Mouse (Mus musculus) layer of hippocampus, postnatal 25 days (tissue): Measurements from ENCODE around the gene Mecp2. TPM values are rescaled to one million over a fixed set of nuclear protein-coding genes. Genes with fewer than 3 reads are reported as not detected.
"Not testable (repeated sequence)": the region's sequence is repeated elsewhere in the genome, so short reads cannot be mapped to it uniquely, and the experiment has no call there.

ENCODE experiments used
- DNase-seq, 2 experiments: peaks; one replicate each; pipeline ENCODE4 v3.0.0; 2022; ENCODE audit warnings: mixed read lengths in 2 of 2, low spot score in 1 of 2; ENCODE audit errors: extremely low spot score in 1 of 2
- total RNA-seq, 2 experiments: library from RNA; stranded (reverse); gene quantifications; 2 replicates each; pipeline ENCODE4 v1.2.3; 2021

Gene Mecp2
- total RNA-seq = 10 to 100 TPM; 75.6 to 88.8 TPM

GRCm38 (mm10) chrX:74135263-74135662, at the start of gene Mecp2:
Gene Mecp2, minus strand, starts transcription at chrX:74135363.
- not testable (repeated sequence) for DNase-seq

- DNase-seq = no peak
These were observed 41.8 kb upstream of the Mecp2 start, which contains the start of gene Tktl1 for GRCm38 (mm10) chrX:74176959-74177358. Gene Tktl1, plus strand, starts transcription at chrX:74177259.

GRCm38 (mm10) chrX:74167738-74168137, 32.6 kb upstream of the Mecp2 start, which contains the start of gene Tex28:
Gene Tex28, minus strand, starts transcription at chrX:74167838.
- no peak for DNase-seq

- DNase-seq = no peak
These were observed 8.0 kb downstream of the Mecp2 start, which contains the start of gene Opn1mw for GRCm38 (mm10) chrX:74127164-74127563. Gene Opn1mw, plus strand, starts transcription at chrX:74127464.

GRCm38 (mm10) chrX:74124975-74125374, 10.2 kb downstream of the Mecp2 start:
- no peak for DNase-seq

- peak; percentile 11 to 50 for DNase-seq
These were observed 19.7 kb downstream of the Mecp2 start for GRCm38 (mm10) chrX:74115511-74115910.

DNA sequence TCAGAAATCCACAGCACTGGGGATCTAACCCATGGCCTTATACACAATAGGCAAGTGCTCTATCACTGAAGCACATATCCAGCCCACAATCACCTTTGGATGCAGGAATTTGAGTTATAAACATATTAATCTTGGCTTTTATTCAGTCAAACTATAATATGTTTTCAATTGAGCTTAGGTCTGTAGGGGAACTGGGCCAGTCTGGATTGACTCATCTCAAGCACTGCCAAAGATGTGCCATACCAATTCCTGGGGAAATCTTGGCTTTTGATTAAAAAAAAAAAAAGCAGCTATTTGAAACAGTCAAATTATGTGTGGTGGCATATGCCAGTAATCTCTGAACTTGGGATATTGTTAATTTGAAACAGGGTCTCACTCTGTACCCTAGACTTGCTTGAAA, 21.1 kb downstream of the Mecp2 start:
- DNase-seq = no peak

GRCm38 (mm10) chrX:74108747-74109146, 26.4 kb downstream of the Mecp2 start:
- DNase-seq = no peak

DNA sequence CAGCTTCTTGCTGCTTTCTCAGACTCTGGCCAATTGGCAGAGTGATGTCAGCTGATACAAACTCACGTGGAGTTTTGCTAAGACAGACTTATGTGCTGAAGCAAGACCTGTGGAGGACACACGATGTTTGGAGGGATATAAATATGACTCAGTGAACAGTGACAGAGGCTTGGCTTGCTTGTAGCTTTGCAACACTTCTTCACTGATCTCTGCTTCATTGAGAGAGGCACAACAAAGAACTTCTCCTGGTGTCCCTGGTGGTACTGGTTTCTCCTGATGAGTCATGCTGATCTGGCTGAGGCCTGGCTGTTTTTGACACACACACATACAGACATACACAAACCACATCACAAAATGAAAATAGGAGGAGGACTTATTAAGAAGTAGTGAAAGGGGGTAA, 29.2 kb downstream of the Mecp2 start:
- DNase-seq = no peak

DNA sequence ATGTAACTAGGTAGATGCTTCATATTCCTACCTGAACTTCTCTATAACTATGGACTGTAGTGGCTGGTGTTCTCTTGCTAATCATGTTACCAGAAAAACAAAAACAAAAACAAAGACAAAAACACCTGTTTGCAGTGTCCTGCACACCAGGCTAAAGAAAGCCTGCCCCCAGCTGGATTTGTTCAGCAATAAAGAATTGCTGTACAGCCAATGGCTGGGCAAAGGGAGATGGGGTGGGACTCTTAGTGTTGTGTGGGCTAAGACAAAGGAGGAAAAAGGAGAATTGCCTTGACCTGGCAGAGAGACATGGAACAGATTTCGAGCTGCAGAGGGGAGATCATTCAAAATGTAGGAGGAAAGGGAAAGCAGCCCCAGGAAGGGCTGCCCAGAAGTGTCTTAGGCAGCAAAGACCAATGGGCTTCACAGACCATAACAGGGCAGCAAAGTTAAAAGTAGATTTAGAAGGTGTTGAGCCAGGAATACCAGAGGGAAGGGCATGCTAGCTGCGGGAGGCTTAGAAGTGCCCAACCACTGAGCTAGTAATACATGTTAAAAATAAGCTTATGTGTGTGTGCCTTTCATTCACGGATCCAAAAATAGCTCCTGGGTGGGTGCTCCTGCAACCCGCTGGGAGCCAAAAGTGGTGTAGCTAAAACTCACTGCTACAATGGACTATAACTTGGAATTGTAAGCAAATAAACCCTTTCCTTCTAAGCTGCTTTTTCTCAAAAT, 31.5 kb downstream of the Mecp2 start:
- DNase-seq = no peak

GRCm38 (mm10) chrX:74095130-74095529, 40.0 kb downstream of the Mecp2 start:
- no peak for DNase-seq

- DNase-seq = peak; percentile 82 to 83
These were observed 49.5 kb downstream of the Mecp2 start for GRCm38 (mm10) chrX:74085601-74086038.

GRCm38 (mm10) chrX:74084946-74085498, 50.1 kb downstream of the Mecp2 start:
- DNase-seq = peak; percentile 60 to 64

DNA sequence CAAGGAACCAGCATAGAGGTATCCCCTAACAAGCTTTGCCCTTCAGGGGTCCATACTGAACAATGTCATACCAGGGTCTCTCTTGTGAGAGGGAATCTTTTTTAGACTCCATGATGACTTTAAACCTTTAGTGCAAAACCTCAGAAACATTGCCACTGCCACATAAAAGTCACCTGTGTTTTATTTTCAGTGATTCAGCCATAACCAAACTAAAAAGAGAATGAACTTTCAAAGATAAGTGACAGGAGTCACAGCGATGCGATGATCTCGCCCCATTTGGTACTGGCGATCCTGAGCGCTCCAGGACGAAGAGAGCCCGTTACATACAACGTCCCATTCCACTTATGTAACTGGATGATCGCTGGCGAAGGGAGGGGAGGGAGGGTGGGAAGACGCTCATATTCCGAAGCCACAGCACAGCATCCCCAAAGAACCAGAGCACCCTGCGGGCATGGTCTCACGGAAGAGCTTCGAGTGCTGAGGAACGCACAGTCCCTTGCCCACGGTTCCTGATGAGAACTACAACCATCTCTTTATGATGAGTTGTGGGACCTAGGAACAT, 50.8 kb downstream of the Mecp2 start:
- DNase-seq = peak in 1 of 2 experiments; percentile 2

DNA sequence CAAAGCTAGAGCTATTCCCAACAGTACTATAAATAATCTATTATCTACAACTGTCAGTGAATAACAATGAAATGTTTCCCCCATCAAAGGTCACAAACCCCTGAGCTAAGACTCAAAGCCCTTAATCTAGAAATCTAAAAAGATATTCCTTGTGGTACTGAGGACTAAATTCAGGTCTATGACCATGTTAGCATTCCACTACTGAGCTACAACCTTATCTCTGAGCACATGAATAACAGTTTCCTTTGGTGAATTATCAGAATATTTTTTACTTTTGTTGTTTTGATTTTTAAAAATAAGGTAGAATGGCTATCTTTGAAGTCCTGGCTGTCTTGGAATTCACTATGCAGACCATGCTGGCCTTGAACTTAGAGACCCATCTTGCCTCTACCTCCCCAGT, 64.4 kb downstream of the Mecp2 start:
- no peak for DNase-seq

DNA sequence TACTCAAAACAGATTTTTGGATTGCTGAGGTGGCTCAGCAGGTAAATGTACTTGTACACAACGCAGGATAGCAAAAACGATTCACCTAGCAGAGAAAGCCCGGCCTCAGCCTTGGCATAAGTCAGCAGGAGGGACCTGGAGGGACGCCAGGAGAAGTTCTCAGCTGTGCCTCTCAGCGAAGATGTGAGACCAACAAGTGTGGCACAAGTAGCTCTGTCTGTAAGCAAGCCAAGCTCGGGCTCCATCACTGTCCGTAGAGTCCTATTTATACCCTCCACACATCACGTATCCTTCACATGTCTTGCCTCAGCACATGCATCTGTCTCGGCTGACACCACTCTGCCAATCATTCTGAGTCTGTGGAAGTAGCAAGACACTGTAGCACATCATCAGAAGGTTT, 67.3 kb downstream of the Mecp2 start:
- peak in 1 of 2 experiments; percentile 13 for DNase-seq

DNA sequence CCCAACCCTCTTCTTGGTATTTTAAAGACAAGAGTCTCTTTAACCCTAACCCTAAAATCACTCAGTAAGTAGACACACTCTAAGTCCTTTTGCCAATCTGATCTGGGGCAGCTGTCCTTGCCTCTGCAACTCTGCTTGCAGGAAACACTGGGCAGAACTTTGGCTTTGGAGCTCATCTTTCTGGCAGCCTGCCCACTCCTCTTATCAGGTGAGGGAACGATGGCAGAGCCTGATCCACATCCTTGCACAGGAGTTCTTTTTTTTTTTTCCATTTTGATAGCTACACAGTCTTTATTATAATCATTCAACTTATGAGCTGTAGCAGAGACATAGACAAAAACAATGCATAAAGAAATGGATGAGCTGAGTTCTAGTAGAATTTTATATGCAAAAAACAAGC, 90.1 kb downstream of the Mecp2 start:
- no peak for DNase-seq

DNA sequence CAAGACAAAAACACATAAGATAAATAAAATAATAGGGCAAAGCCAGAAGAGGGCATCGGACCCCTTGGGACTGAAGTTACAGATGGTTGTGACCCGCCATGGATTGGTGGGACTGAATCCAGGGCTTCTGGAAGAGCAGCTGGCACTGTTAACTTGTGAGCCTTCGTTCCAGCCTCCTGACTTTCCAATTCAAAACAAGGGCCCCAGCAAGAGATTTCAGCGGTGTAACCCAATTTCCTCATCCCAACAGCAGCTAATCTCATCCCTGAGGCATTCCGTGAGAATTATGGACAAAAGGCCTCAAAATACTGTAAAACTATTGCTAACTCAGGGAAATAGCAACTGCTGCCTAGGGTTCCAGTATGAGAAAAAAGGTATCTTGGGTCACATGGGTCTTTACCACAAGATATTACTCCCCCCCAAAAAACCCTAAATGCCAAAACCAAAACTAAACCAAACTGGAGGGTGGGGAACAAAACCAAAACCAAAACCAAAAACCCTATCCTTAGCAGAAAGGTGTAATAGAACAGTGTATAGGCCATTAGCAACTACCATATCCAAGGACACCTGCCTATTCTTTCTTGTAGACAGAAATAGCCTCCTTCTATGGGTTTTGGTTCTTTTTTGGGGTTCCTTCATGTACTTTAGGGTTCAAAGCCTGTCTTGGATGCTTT, 97.3 kb downstream of the Mecp2 start:
- DNase-seq = no peak

- DNase-seq = no peak
These were observed 105.2 kb downstream of the Mecp2 start for GRCm38 (mm10) chrX:74030000-74030399.

DNA sequence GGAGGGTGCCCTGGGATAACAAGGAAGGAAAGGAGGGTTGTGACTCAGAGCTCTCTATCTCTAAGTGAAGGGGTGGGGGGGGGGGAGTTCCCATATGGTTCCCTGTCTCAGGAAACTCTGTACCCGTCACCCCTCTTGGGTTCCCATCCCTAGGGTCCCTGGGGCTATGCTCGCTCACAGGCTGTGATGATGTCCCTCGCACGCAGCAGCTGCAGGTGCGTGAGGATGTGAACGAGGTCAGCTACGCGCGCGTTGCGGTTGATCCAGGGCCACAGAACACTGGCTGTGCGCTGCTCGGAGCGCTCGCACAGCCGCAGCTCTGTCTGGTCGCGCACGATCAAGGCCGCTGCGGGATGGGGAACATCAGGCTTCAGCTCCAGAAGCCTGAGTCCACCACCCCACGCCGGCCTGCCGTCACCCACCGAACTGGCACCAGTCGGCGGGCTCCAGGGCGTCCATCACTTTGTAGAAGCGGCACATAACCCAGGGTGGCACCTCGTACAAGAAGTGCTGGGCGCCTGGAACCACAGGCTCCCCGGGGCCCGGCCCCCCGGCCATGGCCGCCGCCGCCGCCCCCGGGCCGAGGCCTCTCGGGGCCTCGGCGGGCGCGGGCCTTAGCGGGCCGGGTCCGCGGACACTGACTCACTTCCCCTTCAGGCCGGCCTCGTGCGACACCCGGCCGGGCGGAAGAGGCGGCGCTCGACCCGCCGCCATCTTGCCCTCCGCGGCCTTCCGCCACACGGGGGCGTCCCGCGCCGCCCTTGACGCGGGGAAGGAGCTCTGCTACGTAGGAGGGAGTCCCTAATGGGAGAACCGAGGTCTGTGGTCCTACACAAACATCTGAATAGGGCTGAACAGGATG, 111.7 kb downstream of the Mecp2 start, which contains the start of gene Irak1:
TSS of gene Irak1 (minus strand) at position 731 of the 862 bp plus-strand sequence.
- DNase-seq = peak; percentile 63 to 64
